Mouse (Mus musculus) MEL (cell line): ENCODE results near the gene Gdap1l1. TPM values are rescaled to one million over a fixed set of nuclear protein-coding genes. Genes with fewer than 3 reads are reported as not detected.

Experiments used
- DNase-seq: peaks from one replicate; pipeline ENCODE4 v3.0.0; 2011; ENCODE audit warnings: low read depth, low spot score
- H3K27ac ChIP-seq: 2 replicates; pipeline ENCODE4 v1.5.1; 2012; ENCODE audit warnings: low read depth, mild to moderate bottlenecking, control low read depth, low read length, moderate library complexity; ENCODE audit not compliant: control insufficient read depth
- H3K27me3 ChIP-seq, 2 experiments: fragments of 150-350 bp in 1 of 2; sonication (generic) in 1 of 2; 2 replicates each; pipeline ENCODE4 v1.6.1; 2012; ENCODE audit warnings: low read length in 2 of 2, mild to moderate bottlenecking in 2 of 2, improper control_type of control experiment in 1 of 2, moderate library complexity in 1 of 2; ENCODE audit not compliant: insufficient read depth in 2 of 2, control insufficient read depth in 1 of 2
- H3K36me3 ChIP-seq, 2 experiments: 2 replicates each; pipeline ENCODE4 v1.6.1; 2012 to 2014; ENCODE audit warnings: low read length in 2 of 2, improper control_type of control experiment in 1 of 2, inconsistent platforms in 1 of 2, mild to moderate bottlenecking in 1 of 2; ENCODE audit not compliant: insufficient read depth in 2 of 2, control insufficient read depth in 1 of 2
- H3K4me1 ChIP-seq, 2 experiments: fragments of 150-350 bp in 1 of 2; sonication (generic) in 1 of 2; 2 replicates each; pipeline ENCODE4 v1.6.1; 2012; ENCODE audit warnings: low read length in 2 of 2, improper control_type of control experiment in 1 of 2, mild to moderate bottlenecking in 1 of 2; ENCODE audit not compliant: insufficient read depth in 2 of 2, control insufficient read depth in 1 of 2
- H3K4me3 ChIP-seq, 2 experiments: fragments of 150-350 bp in 1 of 2; sonication (generic) in 1 of 2; 2 replicates each; pipeline ENCODE4 v1.5.1; 2012; ENCODE audit warnings: low read depth in 2 of 2, low read length in 2 of 2, mild to moderate bottlenecking in 2 of 2, moderate library complexity in 2 of 2, control low read depth in 1 of 2, improper control_type of control experiment in 1 of 2; ENCODE audit not compliant: control insufficient read depth in 1 of 2, insufficient read depth in 1 of 2
- H3K79me2 ChIP-seq: 2 replicates; pipeline ENCODE4 v1.6.1; 2012; ENCODE audit warnings: mild to moderate bottlenecking, low read length, moderate library complexity; ENCODE audit not compliant: control insufficient read depth, poor library complexity, insufficient read depth
- H3K9ac ChIP-seq: 2 replicates; pipeline ENCODE4 v1.6.1; 2012; ENCODE audit warnings: low read depth, mild to moderate bottlenecking, control low read depth, low read length, moderate library complexity; ENCODE audit not compliant: control insufficient read depth, poor library complexity, severe bottlenecking
- H3K9me3 ChIP-seq: fragments of 150-350 bp; sonication (generic); replicated peaks from 2 replicates; pipeline ENCODE4 v1.6.1; 2012; ENCODE audit warnings: mild to moderate bottlenecking, low read length, improper control_type of control experiment, moderate library complexity; ENCODE audit not compliant: insufficient read depth
- BHLHE40 ChIP-seq: IDR thresholded peaks from 2 replicates; pipeline ENCODE4 v1.6.1; 2012; ENCODE audit warnings: low read depth, mild to moderate bottlenecking, inconsistent platforms, low read length, improper control_type of control experiment, borderline replicate concordance
- CHD1 ChIP-seq: IDR thresholded peaks from 2 replicates; pipeline ENCODE4 v1.6.1; 2012; ENCODE audit warnings: low read depth, mild to moderate bottlenecking, inconsistent platforms, low read length, improper control_type of control experiment
- CTCF ChIP-seq, 3 experiments: IDR thresholded peaks in 2 of 3; conservative IDR thresholded peaks in 1 of 3; 2 replicates each; pipeline ENCODE4 v1.5.1; 2011 to 2012; ENCODE audit warnings: low read length in 3 of 3, low read depth in 2 of 3, mild to moderate bottlenecking in 2 of 3, improper control_type of control experiment in 1 of 3, inconsistent platforms in 1 of 3, mixed read lengths in 1 of 3, moderate library complexity in 1 of 3; ENCODE audit not compliant: control insufficient read depth in 1 of 3, insufficient read depth in 1 of 3, poor library complexity in 1 of 3, severe bottlenecking in 1 of 3
- EP300 ChIP-seq, 2 experiments: IDR thresholded peaks; 2 replicates each; pipeline ENCODE4 v1.6.1; 2011; ENCODE audit warnings: improper control_type of control experiment in 2 of 2, low read length in 2 of 2, low read depth in 1 of 2, mild to moderate bottlenecking in 1 of 2
- ETS1 ChIP-seq: IDR thresholded peaks from 2 replicates; pipeline ENCODE4 v1.6.1; 2012; ENCODE audit warnings: low read depth, mild to moderate bottlenecking, inconsistent platforms, low read length, improper control_type of control experiment, moderate library complexity
- GABPA ChIP-seq: IDR thresholded peaks from 2 replicates; pipeline ENCODE4 v1.6.1; 2012; ENCODE audit warnings: low read depth, mild to moderate bottlenecking, inconsistent platforms, low read length, improper control_type of control experiment, moderate library complexity
- HCFC1 ChIP-seq: IDR thresholded peaks from 2 replicates; pipeline ENCODE4 v1.6.1; 2012; ENCODE audit warnings: low read depth, mild to moderate bottlenecking, inconsistent platforms, low read length, improper control_type of control experiment, moderate library complexity
- JUND ChIP-seq: IDR thresholded peaks from 2 replicates; pipeline ENCODE4 v1.6.1; 2011; ENCODE audit warnings: low read depth, mild to moderate bottlenecking, improper control_type of control experiment, low read length
- MAFK ChIP-seq: IDR thresholded peaks from 2 replicates; pipeline ENCODE4 v1.6.1; 2011; ENCODE audit warnings: low read depth, mild to moderate bottlenecking, low read length, improper control_type of control experiment, borderline replicate concordance
- MAX ChIP-seq: IDR thresholded peaks from 2 replicates; pipeline ENCODE4 v1.6.1; 2011; ENCODE audit warnings: low read length, improper control_type of control experiment
- MXI1 ChIP-seq: IDR thresholded peaks from 2 replicates; pipeline ENCODE4 v1.6.1; 2011; ENCODE audit warnings: mild to moderate bottlenecking, low read depth, low read length, improper control_type of control experiment
- MYC ChIP-seq: IDR thresholded peaks from 2 replicates; pipeline ENCODE4 v1.6.1; 2011; ENCODE audit warnings: low read depth, mild to moderate bottlenecking, low read length, improper control_type of control experiment, moderate library complexity
- POLR2A ChIP-seq, 2 experiments: IDR thresholded peaks; 2 replicates each; pipeline ENCODE4 v1.6.1; 2011 to 2012; ENCODE audit warnings: low read length in 2 of 2, mild to moderate bottlenecking in 2 of 2, control low read depth in 1 of 2, improper control_type of control experiment in 1 of 2, low read depth in 1 of 2, moderate library complexity in 1 of 2; ENCODE audit not compliant: control insufficient read depth in 1 of 2, insufficient read depth in 1 of 2, poor library complexity in 1 of 2
- POLR2AphosphoS5 ChIP-seq: IDR thresholded peaks from 2 replicates; pipeline ENCODE4 v1.6.1; 2012; ENCODE audit warnings: low read depth, borderline replicate concordance, mild to moderate bottlenecking, inconsistent platforms, low read length, moderate library complexity, mixed read lengths
- TAL1 ChIP-seq: IDR thresholded peaks from 2 replicates; pipeline ENCODE4 v1.6.1; 2012; ENCODE audit warnings: mild to moderate bottlenecking, inconsistent platforms, low read length, moderate library complexity, mixed read lengths
- USF1 ChIP-seq: IDR thresholded peaks from 2 replicates; pipeline ENCODE4 v1.6.1; 2014; ENCODE audit warnings: low read depth, mild to moderate bottlenecking, inconsistent platforms, low read length, improper control_type of control experiment, moderate library complexity
- USF2 ChIP-seq, 2 experiments: IDR thresholded peaks; 2 replicates each; pipeline ENCODE4 v1.6.1; 2011 to 2012; ENCODE audit warnings: improper control_type of control experiment in 2 of 2, low read length in 2 of 2, borderline replicate concordance in 1 of 2, inconsistent platforms in 1 of 2, low read depth in 1 of 2, mild to moderate bottlenecking in 1 of 2; ENCODE audit not compliant: insufficient read depth in 1 of 2
- ZKSCAN1 ChIP-seq: IDR thresholded peaks from 2 replicates; pipeline ENCODE4 v1.6.1; 2012; ENCODE audit warnings: low read depth, mild to moderate bottlenecking, inconsistent platforms, low read length, improper control_type of control experiment, moderate library complexity
- ZMIZ1 ChIP-seq: IDR thresholded peaks from 2 replicates; pipeline ENCODE4 v1.6.1; 2012; ENCODE audit warnings: low read depth, mild to moderate bottlenecking, inconsistent platforms, low read length, improper control_type of control experiment, moderate library complexity
- ZNF384 ChIP-seq: IDR thresholded peaks from 2 replicates; pipeline ENCODE4 v1.6.1; 2012; ENCODE audit warnings: low read depth, mild to moderate bottlenecking, inconsistent platforms, low read length, improper control_type of control experiment
- polyA plus RNA-seq, 2 experiments: library from polyadenylated mRNA; stranded (reverse) in 1 of 2; unstranded in 1 of 2; fragments of >175 nt in 1 of 2; fragments of >200 nt in 1 of 2; gene quantifications; 2 replicates each; pipeline versions ENCODE4 v1.2.1 to v1.2.4; 2012; ENCODE audit warnings: low replicate concordance in 2 of 2, low read depth in 1 of 2; ENCODE audit not compliant: insufficient read length in 2 of 2, insufficient read depth in 1 of 2, missing spikeins in 1 of 2
- total RNA-seq: library from RNA; depleted of rRNA; stranded (reverse); fragments of 300-350 nt; gene quantifications from 2 replicates; pipeline ENCODE4 v1.2.3, GENCODE M21; 2012

Gene Gdap1l1
- total and polyA plus RNA-seq, 3 experiments, result not detected

- no peak overlapping the region for H3K9ac ChIP-seq
- DNase-seq, result no peak
- TF ChIP-seq BHLHE40, result no peak
- TF ChIP-seq CTCF (IDR thresholded peaks at IDR 0.05 in 2 of 3, conservative IDR thresholded peaks at IDR 0.05 in 1 of 3; ENCODE audit: control insufficient read depth in 1 of 3, insufficient read depth in 1 of 3, low read depth in 2 of 3, low read length in 3 of 3, poor library complexity in 1 of 3, severe bottlenecking in 1 of 3), result no peak
- no peak for TF ChIP-seq MAX
- TF ChIP-seq MYC, result no peak
- TF ChIP-seq ZKSCAN1, result no peak
- TF ChIP-seq ZNF384, result no peak
- TF ChIP-seq, all 39 proteins: peak for 0
- Histone ChIP-seq H3K27ac (no peak overlapping the region), H3K4me3 (no peak overlapping the region), H3K36me3 (no peaks in the 10 kb centered on the region), H3K4me1 (peaks cover 0 to 5% of the 10 kb centered on the region in 2 experiments; a peak in 2 of 4 replicates), H3K27me3 (no peaks in the 10 kb centered on the region), H3K79me2 (no peaks in the 10 kb centered on the region), H3K9me3 (no peaks in the 10 kb centered on the region)
These were observed 25.7 kb downstream of the Gdap1l1 start for GRCm38 (mm10) chr2:163463998-163464397.

GRCm38 (mm10) chr2:163464562-163464961 lies 26.3 kb downstream of the Gdap1l1 start:
- no peaks in the 10 kb centered on the region for H3K36me3 ChIP-seq
- DNase-seq, result no peak
- 0 out of 4 replicates have a peak, but pooled peaks cover 0 to 2% of the 10 kb centered on the region in 2 experiments for H3K4me1 ChIP-seq
- H3K4me3 ChIP-seq, result no peak overlapping the region
- H3K27ac ChIP-seq, result no peak overlapping the region
- H3K79me2 ChIP-seq, result no peaks in the 10 kb centered on the region
- H3K9ac ChIP-seq, result no peak overlapping the region
- no peaks in the 10 kb centered on the region for H3K9me3 ChIP-seq
- TF ChIP-seq USF1 (no peak), EP300 (IDR thresholded peaks at IDR 0.05; ENCODE audit: low read depth in 1 of 2, low read length in 2 of 2) (no peak), GABPA (no peak), CHD1 (no peak), JUND (no peak), MAFK (no peak), POLR2AphosphoS5 (no peak), MXI1 (no peak), ZNF384 (no peak), ETS1 (no peak), HCFC1 (no peak), CTCF (IDR thresholded peaks at IDR 0.05 in 2 of 3, conservative IDR thresholded peaks at IDR 0.05 in 1 of 3; ENCODE audit: control insufficient read depth in 1 of 3, insufficient read depth in 1 of 3, low read depth in 2 of 3, low read length in 3 of 3, poor library complexity in 1 of 3, severe bottlenecking in 1 of 3) (no peak), ZMIZ1 (no peak), ZKSCAN1 (no peak), MYC (no peak), USF2 (IDR thresholded peaks at IDR 0.05; ENCODE audit: borderline replicate concordance in 1 of 2, insufficient read depth in 1 of 2, low read depth in 1 of 2, low read length in 2 of 2) (no peak), TAL1 (no peak), POLR2A (IDR thresholded peaks at IDR 0.05; ENCODE audit: control insufficient read depth in 1 of 2, insufficient read depth in 1 of 2, low read depth in 1 of 2, low read length in 2 of 2, poor library complexity in 1 of 2) (no peak)
- TF ChIP-seq, all 39 proteins: peak for 0
- no peaks in the 10 kb centered on the region for H3K27me3 ChIP-seq
